Mouse (Mus musculus) intestine, postnatal 0 days (tissue): ENCODE data around the gene Cyb561d2. TPM values are rescaled to one million over a fixed set of nuclear protein-coding genes. Genes with fewer than 3 reads are reported as not detected.

ENCODE experiments used
- ATAC-seq: fragments of 200-750 bp; cut with Nextera tagmentation; 2 replicates; pipeline ENCODE4 v1.8.0; 2017; ENCODE audit warnings: mild to moderate bottlenecking, moderate TSS enrichment, moderate library complexity
- H3K27ac ChIP-seq: fragments of 300-500 bp; sonication (generic); 2 replicates; pipeline ENCODE4 v1.5.1; 2014; ENCODE audit warnings: mild to moderate bottlenecking, low read depth, low read length, moderate library complexity
- H3K27me3 ChIP-seq: fragments of 300-500 bp; sonication (generic); replicated peaks from 2 replicates; pipeline ENCODE4 v1.6.1; 2014; ENCODE audit warnings: low read length, mixed read lengths; ENCODE audit not compliant: control insufficient read depth, insufficient read depth
- H3K36me3 ChIP-seq: fragments of 300-500 bp; sonication (generic); 2 replicates; pipeline ENCODE4 v1.6.1; 2014; ENCODE audit warnings: mild to moderate bottlenecking, moderate library complexity; ENCODE audit not compliant: control insufficient read depth, insufficient read depth
- H3K4me1 ChIP-seq: fragments of 300-500 bp; sonication (generic); replicated peaks from 2 replicates; pipeline ENCODE4 v1.6.1; 2014; ENCODE audit warnings: antibody characterized with exemption, low read length, mixed read lengths; ENCODE audit not compliant: control insufficient read depth, insufficient read depth
- H3K4me2 ChIP-seq: fragments of 300-500 bp; sonication (generic); replicated peaks from 2 replicates; pipeline ENCODE4 v1.6.1; 2014; ENCODE audit warnings: low read depth, mild to moderate bottlenecking, moderate library complexity
- H3K4me3 ChIP-seq: fragments of 300-500 bp; sonication (generic); 2 replicates; pipeline ENCODE4 v1.5.1; 2014; ENCODE audit warnings: low read depth, low read length
- H3K9ac ChIP-seq: fragments of 300-500 bp; sonication (generic); 2 replicates; pipeline ENCODE4 v1.6.1; 2014; ENCODE audit warnings: mild to moderate bottlenecking, low read depth, low read length
- H3K9me3 ChIP-seq: fragments of 300-500 bp; sonication (generic); 2 replicates; pipeline ENCODE4 v1.6.1; 2016; ENCODE audit warnings: mixed run types; ENCODE audit not compliant: control insufficient read depth
- CTCF ChIP-seq: sonication (generic); IDR thresholded peaks from 2 replicates; pipeline ENCODE4 v1.5.1; 2016; ENCODE audit warnings: low read depth, mild to moderate bottlenecking, control low read depth, antibody characterized with exemption, moderate library complexity
- WGBS: fragments of 180-500 bp; shearing (Covaris S2); extraction: QIAGEN DNeasy Blood & Tissue Kit; methylation state at CpG from one replicate; pipeline ENCODE4 v1.1.7; 2014; 5-methylcytosine and 5-hydroxymethylcytosine counted together
- polyA plus RNA-seq: library from polyadenylated mRNA; unstranded; fragments of >200 nt; fragmentation: Nextera tagmentation; extraction: Ambion mirVana; gene quantifications from 2 replicates; pipeline ENCODE4 v1.2.1, GENCODE M21; 2015

Gene Cyb561d2
- polyA plus RNA-seq, 1 experiment from 2014 or later = 36.3 TPM

GRCm38 (mm10) chr9:107563029-107563581 is 21.1 kb upstream of the Cyb561d2 start, which contains the start of gene Tusc2:
Gene Tusc2 (plus strand): TSS chr9:107563255.
- ATAC-seq = peak; percentile 88
- peaks cover 42% of the 10 kb centered on the region for H3K36me3 ChIP-seq
- under 1% methylated on average over 46 of the region's 46 CpGs for WGBS

GRCm38 (mm10) chr9:107556346-107556745 is 14.4 kb upstream of the Cyb561d2 start:
- Histone ChIP-seq H3K4me1 (peaks cover 14% of the 10 kb centered on the region), H3K4me2 (peak overlapping the region; percentile 77), H3K9me3 (no peaks in the 10 kb centered on the region), H3K4me3 (no peak overlapping the region), H3K27me3 (no peaks in the 10 kb centered on the region), H3K27ac (0 out of 2 replicates have a peak overlapping the region, but pooled peaks have one; percentile 96), H3K9ac (no peak overlapping the region), H3K36me3 (peaks cover 42% of the 10 kb centered on the region)
- no peak for TF ChIP-seq CTCF
- WGBS = 44% methylated on average over 3 of the region's 3 CpGs
- ATAC-seq = no peak

More at GRCm38 (mm10) chr9:107563029-107563581, 21.1 kb upstream of the Cyb561d2 start, which contains the start of gene Tusc2:
- peak within 1 kb of the TSS; percentile 69 for H3K9ac ChIP-seq
- no peak for TF ChIP-seq CTCF
- H3K27ac ChIP-seq = peak within 1 kb of the TSS; percentile 60
- H3K27me3 ChIP-seq = no peaks in the 10 kb centered on the region
- H3K4me1 ChIP-seq = peaks cover 12% of the 10 kb centered on the region; the same call in 1 of the 2 replicates
- peak within 1 kb of the TSS; percentile 95 for H3K4me2 ChIP-seq
- H3K4me3 ChIP-seq = peak within 1 kb of the TSS; percentile 87
- no peaks in the 10 kb centered on the region for H3K9me3 ChIP-seq

GRCm38 (mm10) chr9:107555701-107556100 is 13.7 kb upstream of the Cyb561d2 start:
- H3K27me3 ChIP-seq = no peaks in the 10 kb centered on the region
- peaks cover 36% of the 10 kb centered on the region for H3K36me3 ChIP-seq
- 19% methylated on average over 2 of the region's 2 CpGs for WGBS
- peak overlapping the region; percentile 96 for H3K27ac ChIP-seq
- H3K4me3 ChIP-seq = peak overlapping the region; percentile 76
- peaks cover 17% of the 10 kb centered on the region for H3K4me1 ChIP-seq
- TF ChIP-seq CTCF = no peak
- no peak for ATAC-seq
- peak overlapping the region; percentile 73 for H3K9ac ChIP-seq
- no peaks in the 10 kb centered on the region for H3K9me3 ChIP-seq
- H3K4me2 ChIP-seq = peak overlapping the region; percentile 77

GRCm38 (mm10) chr9:107555031-107555457 is 13.1 kb upstream of the Cyb561d2 start:
- H3K4me2 ChIP-seq = peak overlapping the region; percentile 77
- ATAC-seq = peak; percentile 3; the same call in 1 of the 2 replicates
- peak overlapping the region; percentile 76 for H3K4me3 ChIP-seq
- no peaks in the 10 kb centered on the region for H3K9me3 ChIP-seq
- under 1% methylated on average over 23 of the region's 23 CpGs for WGBS
- TF ChIP-seq CTCF = no peak
- H3K36me3 ChIP-seq = peaks cover 31% of the 10 kb centered on the region
- H3K27me3 ChIP-seq = no peaks in the 10 kb centered on the region
- H3K4me1 ChIP-seq = peaks cover 17% of the 10 kb centered on the region
- H3K9ac ChIP-seq = peak overlapping the region; percentile 73
- H3K27ac ChIP-seq = peak overlapping the region; percentile 96

- Histone ChIP-seq H3K4me1 (peaks cover 17% of the 10 kb centered on the region), H3K9ac (peak overlapping the region; percentile 73)
- under 1% methylated on average over 53 of the region's 53 CpGs for WGBS
These were observed 12.4 kb upstream of the Cyb561d2 start for GRCm38 (mm10) chr9:107554319-107554825.

GRCm38 (mm10) chr9:107553541-107554318 is 11.7 kb upstream of the Cyb561d2 start:
- peaks cover 18% of the 10 kb centered on the region for H3K36me3 ChIP-seq
- WGBS = 5% methylated on average over 37 of the region's 37 CpGs
- no peak for TF ChIP-seq CTCF
- peaks cover 17% of the 10 kb centered on the region for H3K4me1 ChIP-seq
- peak; percentile 29 for ATAC-seq
- peak overlapping the region; percentile 76 for H3K4me3 ChIP-seq
- H3K4me2 ChIP-seq = peak overlapping the region; percentile 77
- no peaks in the 10 kb centered on the region for H3K27me3 ChIP-seq
- peak overlapping the region; percentile 28 for H3K9ac ChIP-seq
- H3K9me3 ChIP-seq = no peaks in the 10 kb centered on the region
- peak overlapping the region; percentile 96 for H3K27ac ChIP-seq

More at GRCm38 (mm10) chr9:107554319-107554825, 12.4 kb upstream of the Cyb561d2 start:
- peak; percentile 91 for ATAC-seq
- Histone ChIP-seq H3K4me3 (peak overlapping the region; percentile 76), H3K4me2 (peak overlapping the region; percentile 77), H3K9me3 (no peaks in the 10 kb centered on the region), H3K27me3 (no peaks in the 10 kb centered on the region), H3K36me3 (peaks cover 24% of the 10 kb centered on the region), H3K27ac (peak overlapping the region; percentile 96)
- peak; percentile 43 for TF ChIP-seq CTCF
